Mouse (Mus musculus) ES-Bruce4 (cell line): Measurements from ENCODE around the gene Vipr1.

ENCODE experiments used
- CTCF ChIP-seq: IDR thresholded peaks from one replicate; pipeline ENCODE4 v1.8.1; 2011; ENCODE audit warnings: low read depth, low read length
- POLR2A ChIP-seq: IDR thresholded peaks from one replicate; pipeline ENCODE4 v1.8.1; 2011; ENCODE audit warnings: low read length; ENCODE audit not compliant: insufficient read depth

DNA sequence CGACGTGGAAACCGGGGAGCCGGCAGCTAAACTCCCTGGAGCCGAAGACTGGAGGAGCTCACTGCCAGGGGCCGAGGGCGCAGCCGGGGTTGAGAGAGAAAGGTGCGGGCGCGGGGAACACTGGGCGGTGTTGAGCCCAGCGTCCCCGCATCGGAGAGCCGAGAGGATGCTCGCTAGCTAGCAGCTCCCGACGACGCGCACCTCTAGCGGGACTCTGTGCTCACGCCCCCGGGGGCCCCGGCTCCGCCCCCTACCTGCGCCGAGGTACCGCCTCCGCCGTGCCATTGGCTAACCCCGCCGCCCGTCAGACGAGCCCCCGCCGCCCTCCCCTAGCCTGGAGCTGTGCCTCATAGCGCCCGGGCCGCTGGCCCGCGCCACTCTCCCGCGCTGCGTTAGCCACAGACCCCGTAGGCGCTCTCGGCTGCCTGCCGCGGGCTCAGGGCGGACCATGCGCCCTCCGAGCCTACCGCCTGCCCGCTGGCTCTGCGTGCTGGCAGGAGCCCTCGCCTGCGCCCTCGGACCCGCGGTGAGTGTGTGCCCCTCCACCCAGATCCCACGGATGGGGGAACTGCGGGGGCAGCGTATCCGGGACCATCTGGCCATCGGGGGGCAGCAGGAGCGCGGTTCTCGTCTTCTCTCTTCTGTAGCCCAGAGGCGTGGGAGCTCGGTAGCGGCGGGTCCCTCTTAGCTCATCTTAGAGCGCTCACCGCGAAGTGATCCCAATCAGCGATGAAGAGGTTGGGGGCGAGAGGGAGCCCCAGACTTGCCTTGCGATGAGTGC, at the start of gene Vipr1:
- TF ChIP-seq CTCF (no peak), POLR2A (no peak)
